Mouse (Mus musculus): ENCODE results near the gene Nek11. TPM values are rescaled to one million over a fixed set of nuclear protein-coding genes. Genes with fewer than 3 reads are reported as not detected.

The Nek11 gene
- polyA plus RNA-seq, 1 experiment from 2014 or later = 0.07 TPM

DNA sequence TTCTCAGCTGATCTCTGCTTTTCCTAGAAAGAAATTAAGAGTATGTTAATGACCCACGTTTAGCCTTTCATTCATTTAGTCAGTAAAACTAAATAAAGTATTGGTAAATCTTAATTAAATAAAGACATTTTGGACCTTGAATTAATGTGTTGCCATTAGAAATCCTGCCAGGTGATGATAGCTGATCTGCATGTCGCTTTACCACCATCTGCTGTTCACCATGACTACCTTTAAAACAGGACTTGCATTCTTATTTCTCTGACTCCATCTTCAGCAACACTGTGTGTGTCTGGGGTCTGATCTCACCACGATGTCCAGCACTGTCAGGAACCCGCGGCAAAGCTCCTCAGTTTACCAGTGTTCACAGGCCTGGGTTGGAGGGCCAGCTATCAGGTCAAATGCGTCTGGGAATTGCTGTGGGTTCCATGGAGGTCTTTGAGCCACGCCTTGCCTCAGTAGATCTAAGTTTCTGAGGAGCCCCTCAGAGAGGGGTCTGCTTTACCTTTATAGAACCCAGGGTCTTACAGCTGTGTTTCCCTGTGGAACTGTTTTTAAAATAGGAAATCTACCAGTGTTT, 18.3 kb downstream of the Nek11 start:
- H3K9me3 ChIP-seq (ENCODE audit: control insufficient read depth, low read length) = no peaks in the 10 kb centered on the region
- 77% methylated on average over 7 of the region's 7 CpGs for WGBS
- no peak for ATAC-seq (ENCODE audit: insufficient number of reproducible peaks, low FRiP score, low TSS enrichment, low read depth)

GRCm38 (mm10) chr9:105376411-105376810, 18.9 kb downstream of the Nek11 start:
- DNase-seq (ENCODE audit: low spot score) (no peak), ATAC-seq (ENCODE audit: insufficient number of reproducible peaks, low FRiP score, low TSS enrichment, low read depth) (no peak)
- Histone ChIP-seq H3K27ac (replicated peaks; ENCODE audit: low read depth, low read length) (no peak overlapping the region), H3K9me3 (ENCODE audit: control insufficient read depth, low read length) (no peaks in the 10 kb centered on the region), H3K4me1 (ENCODE audit: control insufficient read depth, insufficient read depth, low read length) (no peaks in the 10 kb centered on the region), H3K9ac (ENCODE audit: low read length) (no peak overlapping the region), H3K4me3 (ENCODE audit: low read depth, low read length) (no peak overlapping the region), H3K27me3 (ENCODE audit: control insufficient read depth, insufficient read depth, low read length) (no peaks in the 10 kb centered on the region), H3K4me2 (ENCODE audit: low read depth, severe bottlenecking) (no peak overlapping the region), H3K36me3 (ENCODE audit: control insufficient read depth, insufficient read depth, low read length) (no peaks in the 10 kb centered on the region)
- 77% methylated on average over 7 of the region's 7 CpGs for WGBS

More for the DNA sequence above, 18.3 kb downstream of the Nek11 start:
- Histone ChIP-seq H3K4me3 (ENCODE audit: low read depth, low read length) (no peak overlapping the region), H3K9ac (ENCODE audit: low read length) (no peak overlapping the region), H3K4me2 (ENCODE audit: low read depth, severe bottlenecking) (no peak overlapping the region), H3K4me1 (ENCODE audit: control insufficient read depth, insufficient read depth, low read length) (no peaks in the 10 kb centered on the region), H3K27ac (replicated peaks; ENCODE audit: low read depth, low read length) (no peak overlapping the region), H3K36me3 (ENCODE audit: control insufficient read depth, insufficient read depth, low read length) (no peaks in the 10 kb centered on the region), H3K27me3 (ENCODE audit: control insufficient read depth, insufficient read depth, low read length) (no peaks in the 10 kb centered on the region)
- DNase-seq (ENCODE audit: low spot score) = no peak

- Histone ChIP-seq H3K4me2 (ENCODE audit: low read depth, severe bottlenecking) (no peak overlapping the region), H3K9ac (ENCODE audit: low read length) (no peak overlapping the region), H3K9me3 (ENCODE audit: control insufficient read depth, low read length) (no peaks in the 10 kb centered on the region), H3K27me3 (ENCODE audit: control insufficient read depth, insufficient read depth, low read length) (no peaks in the 10 kb centered on the region), H3K36me3 (ENCODE audit: control insufficient read depth, insufficient read depth, low read length) (no peaks in the 10 kb centered on the region), H3K27ac (replicated peaks; ENCODE audit: low read depth, low read length) (no peak overlapping the region), H3K4me3 (ENCODE audit: low read depth, low read length) (no peak overlapping the region), H3K4me1 (ENCODE audit: control insufficient read depth, insufficient read depth, low read length) (no peaks in the 10 kb centered on the region)
- DNase-seq (ENCODE audit: low spot score) (no peak), ATAC-seq (ENCODE audit: insufficient number of reproducible peaks, low FRiP score, low TSS enrichment, low read depth) (no peak)
- 57% methylated on average over 5 of the region's 5 CpGs for WGBS
Measured at GRCm38 (mm10) chr9:105374361-105374760, 21.0 kb downstream of the Nek11 start.

- WGBS = 86% methylated on average over 3 of the region's 3 CpGs
- no peak overlapping the region for H3K9ac ChIP-seq (ENCODE audit: low read length)
- ATAC-seq (ENCODE audit: insufficient number of reproducible peaks, low FRiP score, low TSS enrichment, low read depth) (no peak), DNase-seq (ENCODE audit: low spot score) (no peak)
- no peak overlapping the region for H3K4me3 ChIP-seq (ENCODE audit: low read depth, low read length)
- H3K27ac ChIP-seq (replicated peaks; ENCODE audit: low read depth, low read length) = no peak overlapping the region
- no peaks in the 10 kb centered on the region for H3K4me1 ChIP-seq (ENCODE audit: control insufficient read depth, insufficient read depth, low read length)
- no peaks in the 10 kb centered on the region for H3K27me3 ChIP-seq (ENCODE audit: control insufficient read depth, insufficient read depth, low read length)
- H3K36me3 ChIP-seq (ENCODE audit: control insufficient read depth, insufficient read depth, low read length) = no peaks in the 10 kb centered on the region
- no peak overlapping the region for H3K4me2 ChIP-seq (ENCODE audit: low read depth, severe bottlenecking)
- H3K9me3 ChIP-seq (ENCODE audit: control insufficient read depth, low read length) = no peaks in the 10 kb centered on the region
Measured at GRCm38 (mm10) chr9:105368605-105369004, 26.7 kb downstream of the Nek11 start.

DNA sequence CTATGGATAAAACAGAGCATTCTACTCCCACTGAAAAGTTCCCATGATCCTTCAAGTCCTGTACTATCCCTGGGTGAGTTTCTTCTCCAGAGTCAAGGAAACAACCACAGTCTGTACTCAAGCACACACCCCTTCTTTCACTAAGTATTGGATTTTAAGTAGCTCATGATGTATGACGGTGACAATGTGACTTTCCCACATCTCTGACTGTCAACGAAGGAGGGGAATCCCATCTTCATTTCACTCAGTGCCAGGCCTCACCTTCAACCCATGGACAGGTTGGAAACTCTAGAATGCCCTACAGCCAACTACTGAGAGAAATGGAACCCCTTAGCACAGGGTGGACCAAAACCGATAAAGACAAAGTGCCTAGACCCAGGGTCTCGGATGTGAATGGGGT, 29.1 kb downstream of the Nek11 start:
- WGBS = 92% methylated on average over 4 of the region's 4 CpGs
- no peaks in the 10 kb centered on the region for H3K4me1 ChIP-seq (ENCODE audit: control insufficient read depth, insufficient read depth, low read length)
- H3K4me3 ChIP-seq (ENCODE audit: low read depth, low read length) = no peak overlapping the region
- H3K27me3 ChIP-seq (ENCODE audit: control insufficient read depth, insufficient read depth, low read length) = no peaks in the 10 kb centered on the region
- no peak overlapping the region for H3K4me2 ChIP-seq (ENCODE audit: low read depth, severe bottlenecking)
- no peak for DNase-seq (ENCODE audit: low spot score)
- no peaks in the 10 kb centered on the region for H3K9me3 ChIP-seq (ENCODE audit: control insufficient read depth, low read length)
- H3K27ac ChIP-seq (replicated peaks; ENCODE audit: low read depth, low read length) = no peak overlapping the region
- no peaks in the 10 kb centered on the region for H3K36me3 ChIP-seq (ENCODE audit: control insufficient read depth, insufficient read depth, low read length)
- H3K9ac ChIP-seq (ENCODE audit: low read length) = no peak overlapping the region
- ATAC-seq (ENCODE audit: insufficient number of reproducible peaks, low FRiP score, low TSS enrichment, low read depth) = no peak

- Histone ChIP-seq H3K4me2 (ENCODE audit: low read depth, severe bottlenecking) (no peak overlapping the region), H3K9me3 (ENCODE audit: control insufficient read depth, low read length) (no peaks in the 10 kb centered on the region), H3K27me3 (ENCODE audit: control insufficient read depth, insufficient read depth, low read length) (no peaks in the 10 kb centered on the region), H3K4me3 (ENCODE audit: low read depth, low read length) (no peak overlapping the region), H3K4me1 (ENCODE audit: control insufficient read depth, insufficient read depth, low read length) (no peaks in the 10 kb centered on the region), H3K27ac (replicated peaks; ENCODE audit: low read depth, low read length) (no peak overlapping the region), H3K9ac (ENCODE audit: low read length) (no peak overlapping the region), H3K36me3 (ENCODE audit: control insufficient read depth, insufficient read depth, low read length) (no peaks in the 10 kb centered on the region)
- DNase-seq (ENCODE audit: low spot score) = no peak
- no peak for ATAC-seq (ENCODE audit: insufficient number of reproducible peaks, low FRiP score, low TSS enrichment, low read depth)
- WGBS = 84% methylated on average over 5 of the region's 5 CpGs
Measured at GRCm38 (mm10) chr9:105363520-105364231, 31.6 kb downstream of the Nek11 start.

DNA sequence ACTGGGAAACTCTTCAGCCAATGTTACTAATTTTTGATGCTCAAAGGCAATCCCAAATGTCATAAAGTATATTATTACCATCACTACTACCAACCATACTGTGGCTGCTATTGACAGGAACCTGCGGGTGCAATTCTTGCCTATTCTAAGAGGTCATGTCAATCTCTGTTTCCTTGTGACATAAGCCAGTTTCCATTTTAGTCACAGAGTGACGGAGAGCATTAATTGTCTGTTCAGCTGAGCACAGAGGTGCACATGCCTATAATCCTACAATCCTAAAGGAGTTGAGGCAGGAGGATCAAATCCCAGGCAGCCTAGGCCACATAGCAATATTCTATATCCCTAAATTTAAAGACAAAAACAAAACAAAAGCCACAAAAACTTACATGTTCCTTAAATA, 33.1 kb downstream of the Nek11 start:
- no peaks in the 10 kb centered on the region for H3K4me1 ChIP-seq (ENCODE audit: control insufficient read depth, insufficient read depth, low read length)
- WGBS = 86% methylated on average over 2 of the region's 2 CpGs
- no peak overlapping the region for H3K27ac ChIP-seq (replicated peaks; ENCODE audit: low read depth, low read length)
- H3K9me3 ChIP-seq (ENCODE audit: control insufficient read depth, low read length) = no peaks in the 10 kb centered on the region
- H3K4me3 ChIP-seq (ENCODE audit: low read depth, low read length) = no peak overlapping the region
- no peaks in the 10 kb centered on the region for H3K36me3 ChIP-seq (ENCODE audit: control insufficient read depth, insufficient read depth, low read length)
- DNase-seq (ENCODE audit: low spot score) (no peak), ATAC-seq (ENCODE audit: insufficient number of reproducible peaks, low FRiP score, low TSS enrichment, low read depth) (no peak)
- H3K9ac ChIP-seq (ENCODE audit: low read length) = no peak overlapping the region
- no peaks in the 10 kb centered on the region for H3K27me3 ChIP-seq (ENCODE audit: control insufficient read depth, insufficient read depth, low read length)
- no peak overlapping the region for H3K4me2 ChIP-seq (ENCODE audit: low read depth, severe bottlenecking)

- no peaks in the 10 kb centered on the region for H3K4me1 ChIP-seq (ENCODE audit: control insufficient read depth, insufficient read depth, low read length)
- H3K9ac ChIP-seq (ENCODE audit: low read length) = no peak overlapping the region
- H3K9me3 ChIP-seq (ENCODE audit: control insufficient read depth, low read length) = no peaks in the 10 kb centered on the region
- no peaks in the 10 kb centered on the region for H3K27me3 ChIP-seq (ENCODE audit: control insufficient read depth, insufficient read depth, low read length)
- no peak overlapping the region for H3K27ac ChIP-seq (replicated peaks; ENCODE audit: low read depth, low read length)
- H3K36me3 ChIP-seq (ENCODE audit: control insufficient read depth, insufficient read depth, low read length) = no peaks in the 10 kb centered on the region
- H3K4me3 ChIP-seq (ENCODE audit: low read depth, low read length) = no peak overlapping the region
- peak; percentile 23 for DNase-seq (ENCODE audit: low spot score)
- WGBS = 36% methylated on average over 5 of the region's 5 CpGs
- no peak for ATAC-seq (ENCODE audit: insufficient number of reproducible peaks, low FRiP score, low TSS enrichment, low read depth)
- no peak overlapping the region for H3K4me2 ChIP-seq (ENCODE audit: low read depth, severe bottlenecking)
Measured at GRCm38 (mm10) chr9:105349034-105349433, 46.3 kb downstream of the Nek11 start.

Measured in limb, embryonic 11.5 days (tissue).